In genomic region chr6:106013018-106013417, GRCm38 (mm10) we compare ENCODE assay signal across 14 mouse cellular contexts.
"Had no signal": no experiment of that assay in that cellular context is flagged by ENCODE, and none has a peak within 500 bp of the region (broad histone marks: within the 10 kb centered on the region; RNA-seq: fewer than 3 reads in every experiment).

No protein-coding gene starts in this region.

- ATAC-seq: intestine, postnatal 0 days; liver, embryonic 12.5 days had no signal

- DNase-seq: kidney, adult 2 months; kidney, postnatal 25 days; layer of hippocampus, adult 9-11 months; liver; lung, adult 18-20 months; lung, postnatal 10 days; lung, postnatal 4 days; midbrain, embryonic 14.5 days; right cerebral cortex, postnatal 4 days; thymus, adult 2 months; thymus, postnatal 14 days; thymus, postnatal 4 days had no signal
